Mouse (Mus musculus): ENCODE results near the gene Kctd17. TPM values are rescaled to one million over a fixed set of nuclear protein-coding genes. Genes with fewer than 3 reads are reported as not detected.

Gene Kctd17
- total RNA-seq, 2 experiments from 2014 or later = 8.9 to 17.2 TPM

DNA sequence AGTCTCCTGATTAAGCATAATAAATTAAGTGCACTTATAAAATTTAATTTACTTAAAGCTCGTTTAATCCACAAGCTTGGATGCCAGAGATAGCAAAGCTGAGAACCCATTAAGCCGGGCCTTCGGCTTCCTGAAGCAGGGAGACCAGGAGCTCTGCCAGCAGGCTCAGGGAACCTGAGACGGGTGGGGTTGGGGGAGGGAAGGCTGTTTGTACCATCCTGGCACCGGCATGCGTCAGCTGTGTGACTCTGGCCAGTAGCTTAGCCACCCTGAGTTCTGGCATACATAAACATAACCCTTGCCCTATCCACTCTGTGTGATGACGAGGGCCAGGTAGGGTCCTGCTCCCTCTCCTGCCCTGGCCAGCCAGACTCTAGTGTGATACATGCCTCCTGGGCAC, 27.7 kb downstream of the Kctd17 start:
- intact Hi-C loops (cut with DNase I) = no loop called here
- peak overlapping the region; percentile 65 for H3K27ac ChIP-seq
- TF ChIP-seq CTCF (IDR thresholded peaks at IDR 0.05) = no peak
- H3K4me3 ChIP-seq = no peak overlapping the region
- peak; percentile 88 for DNase-seq

DNA sequence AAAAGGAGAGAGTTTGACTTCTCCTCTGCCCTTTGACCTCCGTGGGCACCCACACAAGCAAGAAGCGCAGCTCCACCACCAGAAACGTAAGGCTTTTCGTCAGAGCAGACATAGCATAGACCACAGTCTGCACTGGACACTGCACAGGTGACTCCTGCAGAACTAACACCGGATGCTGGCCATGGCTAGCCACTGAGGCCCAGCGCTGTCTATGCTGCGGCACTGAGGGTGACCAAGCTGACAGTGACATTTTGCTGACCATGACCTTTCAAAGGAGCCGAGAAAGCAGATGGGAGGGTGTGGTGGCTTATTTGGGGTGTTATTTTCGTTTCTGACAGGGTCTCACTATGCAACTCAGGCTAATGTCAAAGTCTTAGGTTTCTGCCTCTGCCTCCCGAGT, 28.8 kb downstream of the Kctd17 start:
- TF ChIP-seq CTCF (IDR thresholded peaks at IDR 0.05) = no peak
- Histone ChIP-seq H3K4me3 (no peak overlapping the region), H3K27ac (0 out of 2 replicates have a peak overlapping the region, but pooled peaks have one; percentile 24)
- no peak for DNase-seq
- intact Hi-C loops (cut with DNase I) = no loop called here

DNA sequence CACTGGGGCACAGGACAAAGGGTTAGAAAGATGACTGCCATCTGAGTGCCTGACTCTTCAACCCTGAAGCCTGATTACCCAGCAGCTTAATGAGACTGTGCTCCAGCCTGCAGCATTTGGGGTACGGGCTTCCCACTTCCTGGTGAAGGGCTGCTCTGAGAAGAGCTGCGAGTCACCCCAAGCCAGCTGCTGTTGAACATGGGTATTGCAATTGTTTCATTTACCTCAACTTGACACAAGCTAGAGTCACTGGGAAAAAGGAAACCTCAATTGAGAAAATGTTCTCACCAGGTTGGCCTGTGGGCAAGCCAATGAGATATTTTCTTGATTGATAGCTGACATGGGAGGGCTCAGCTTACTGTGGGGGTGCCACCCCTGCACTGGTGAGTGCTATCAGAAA, 34.6 kb downstream of the Kctd17 start:
- H3K27ac ChIP-seq = no peak overlapping the region
- intact Hi-C loops (cut with DNase I) = no loop called here
- DNase-seq = no peak
- no peak overlapping the region for H3K4me3 ChIP-seq
- no peak for TF ChIP-seq CTCF (IDR thresholded peaks at IDR 0.05)

DNA sequence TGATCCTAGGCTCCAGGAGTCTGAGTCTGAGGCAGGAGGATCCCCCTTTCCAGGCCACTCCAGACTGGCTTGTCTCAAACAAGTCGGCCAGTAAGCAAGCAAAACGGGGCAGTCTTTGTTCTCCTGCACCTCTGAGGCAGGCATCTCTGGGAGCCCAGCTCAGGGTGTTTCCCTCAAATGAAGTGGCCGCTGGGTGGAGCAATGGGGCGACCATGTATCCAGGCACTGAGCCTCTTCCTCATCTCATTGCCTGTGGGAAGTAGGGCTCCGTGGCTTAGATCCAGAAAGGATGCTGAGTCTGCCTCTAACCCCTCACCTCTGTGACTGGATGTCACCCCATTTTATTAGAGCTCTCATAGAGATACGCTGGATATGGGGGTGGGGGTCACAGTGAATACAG, 38.4 kb downstream of the Kctd17 start:
- intact Hi-C loops (cut with DNase I) = no loop called here
- no peak for DNase-seq
- no peak overlapping the region for H3K4me3 ChIP-seq
- TF ChIP-seq CTCF (IDR thresholded peaks at IDR 0.05) = no peak
- no peak overlapping the region for H3K27ac ChIP-seq

DNA sequence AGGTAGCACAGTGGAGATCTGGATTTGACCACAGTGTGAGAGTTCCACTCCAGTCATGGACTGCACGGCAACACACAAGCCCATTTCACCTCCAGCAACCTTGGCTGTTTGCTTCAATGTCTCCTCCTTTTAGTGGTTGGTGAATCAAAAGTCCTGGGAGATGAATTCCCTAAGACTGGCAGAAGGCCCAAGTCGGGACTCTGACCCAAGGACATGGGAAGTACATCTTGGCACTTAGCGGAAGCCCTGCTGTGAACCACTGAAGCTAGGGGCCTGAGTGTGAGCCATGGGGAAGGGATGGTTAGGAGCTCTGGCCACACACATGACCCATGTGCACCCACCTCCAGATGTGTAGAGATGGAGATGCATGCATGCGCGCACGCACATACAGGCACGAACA, 39.2 kb downstream of the Kctd17 start:
- intact Hi-C loops (cut with DNase I) = no loop called here

DNA sequence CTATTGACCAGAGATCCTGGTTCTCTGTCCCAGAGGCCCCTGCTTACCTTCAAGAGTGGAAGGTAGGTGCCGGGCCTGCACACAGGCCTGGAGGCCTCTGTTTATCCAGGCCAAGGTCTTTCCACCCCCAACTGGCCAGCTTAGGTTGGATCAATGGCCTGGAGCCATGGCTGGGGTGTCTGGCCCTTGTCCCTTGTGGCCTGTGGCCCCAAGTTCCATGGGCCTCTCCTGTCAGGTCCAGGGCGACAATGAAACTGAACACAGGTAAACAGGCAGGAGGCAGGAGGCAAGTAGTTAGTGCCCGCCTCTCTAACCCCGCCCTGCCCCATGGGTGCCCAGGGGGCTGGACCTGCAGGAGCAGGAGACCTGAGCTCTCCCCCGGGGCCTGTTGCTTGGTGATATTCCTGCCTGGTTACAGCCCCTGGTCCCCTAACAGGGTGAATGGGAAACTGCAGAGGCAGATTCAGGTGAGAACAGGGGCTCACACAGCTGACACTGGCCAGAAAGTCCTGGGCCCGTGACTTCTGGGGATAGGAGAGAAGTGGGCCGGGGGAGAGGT, 40.1 kb downstream of the Kctd17 start, which contains the start of gene Tmprss6:
Gene Tmprss6, minus strand, starts transcription at position 256 of the 559 bp plus-strand sequence.
- TF ChIP-seq CTCF (IDR thresholded peaks at IDR 0.05) = no peak
- Histone ChIP-seq H3K27ac (no peak within 1 kb of the TSS), H3K4me3 (no peak within 1 kb of the TSS)
- intact Hi-C loops (cut with DNase I) = no loop called here
- no peak for DNase-seq

More for the DNA sequence above, 39.2 kb downstream of the Kctd17 start:
- Histone ChIP-seq H3K4me3 (no peak overlapping the region), H3K27ac (no peak overlapping the region)
- TF ChIP-seq CTCF (IDR thresholded peaks at IDR 0.05) = no peak
- no peak for DNase-seq

DNA sequence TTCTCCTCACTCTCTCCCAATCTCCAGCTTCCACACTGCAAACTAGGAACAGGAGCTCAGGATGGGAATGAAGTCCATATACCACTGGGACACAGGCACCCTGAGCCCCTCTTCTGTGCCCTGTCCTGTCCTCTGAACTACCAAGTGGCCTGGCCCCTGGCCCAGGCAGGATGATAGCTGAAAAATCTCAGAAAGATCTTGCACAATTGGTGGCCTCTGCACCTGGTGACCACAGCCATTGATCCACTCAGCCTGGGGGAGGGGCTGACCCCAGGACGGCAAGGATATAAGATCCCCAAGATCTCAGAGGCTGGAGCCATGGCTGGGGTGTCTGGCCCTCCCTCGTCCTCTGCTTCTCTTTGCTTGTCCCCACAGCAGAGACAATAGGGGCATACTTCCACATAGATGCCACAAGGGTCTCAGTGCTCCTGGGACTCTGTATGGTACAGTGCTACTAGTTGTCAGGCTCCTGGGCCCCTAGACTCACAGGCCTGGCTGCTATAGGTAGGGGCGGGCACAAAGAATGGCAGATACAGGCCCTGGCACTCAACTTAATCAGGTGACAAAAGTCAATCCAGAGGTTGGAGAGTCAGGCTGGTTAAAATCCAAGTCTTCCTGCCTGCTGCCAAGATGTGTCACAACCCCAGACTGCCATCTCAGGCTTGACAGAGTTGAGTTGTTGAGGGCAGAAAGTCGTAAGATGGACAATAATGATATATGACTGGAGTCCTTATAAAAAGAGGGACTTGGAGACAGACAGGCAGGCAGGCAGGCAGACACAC, 42.3 kb downstream of the Kctd17 start:
- intact Hi-C loops (cut with DNase I) = no loop called here
- no peak overlapping the region for H3K4me3 ChIP-seq
- no peak for TF ChIP-seq CTCF (IDR thresholded peaks at IDR 0.05)
- no peak for DNase-seq
- H3K27ac ChIP-seq = no peak overlapping the region

DNA sequence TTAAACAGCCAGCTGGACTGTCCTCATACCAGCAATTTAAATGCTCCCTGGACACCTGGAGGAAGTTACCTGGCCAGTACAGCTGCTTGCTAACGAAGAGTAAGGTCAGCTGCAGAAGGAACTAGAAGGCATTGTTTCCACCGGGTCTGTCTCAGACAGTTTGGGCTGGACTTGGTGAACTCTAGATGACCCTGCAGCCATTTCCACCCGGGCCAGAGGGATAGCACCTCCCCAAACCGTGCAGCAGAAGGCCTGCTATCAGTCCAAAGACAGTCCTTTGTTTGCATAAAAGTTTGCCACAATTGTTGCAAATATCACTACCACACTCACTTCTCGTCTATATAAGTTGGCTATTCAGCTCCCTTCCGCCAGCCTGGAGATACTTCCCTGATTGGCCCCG, 43.5 kb downstream of the Kctd17 start:
- TF ChIP-seq CTCF (IDR thresholded peaks at IDR 0.05) = no peak
- DNase-seq = no peak
- Histone ChIP-seq H3K4me3 (no peak overlapping the region), H3K27ac (no peak overlapping the region)
- intact Hi-C loops (cut with DNase I) = no loop called here

DNA sequence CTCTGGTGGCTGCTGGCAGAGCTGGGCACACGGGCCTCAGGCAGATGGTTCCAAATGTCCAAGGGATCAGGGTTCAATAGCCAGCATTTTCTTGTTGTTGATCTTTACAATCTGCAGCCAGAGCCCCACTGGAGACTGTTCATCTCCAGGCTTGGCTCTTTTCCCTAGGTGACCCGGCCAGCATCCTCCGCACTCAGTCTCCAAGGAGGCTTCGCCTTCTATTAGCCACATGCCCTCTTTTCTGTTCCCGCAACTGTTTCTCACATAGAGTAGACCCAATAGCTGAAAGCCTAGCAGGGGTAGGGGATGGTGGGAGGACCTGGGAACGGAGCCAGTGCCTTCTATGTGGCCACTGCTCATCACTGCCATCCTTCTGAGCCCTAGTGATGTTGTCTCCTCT, 45.1 kb downstream of the Kctd17 start:
- Histone ChIP-seq H3K27ac (no peak overlapping the region), H3K4me3 (no peak overlapping the region)
- no peak for TF ChIP-seq CTCF (IDR thresholded peaks at IDR 0.05)
- DNase-seq = no peak
- intact Hi-C loops (cut with DNase I) = no loop called here

DNA sequence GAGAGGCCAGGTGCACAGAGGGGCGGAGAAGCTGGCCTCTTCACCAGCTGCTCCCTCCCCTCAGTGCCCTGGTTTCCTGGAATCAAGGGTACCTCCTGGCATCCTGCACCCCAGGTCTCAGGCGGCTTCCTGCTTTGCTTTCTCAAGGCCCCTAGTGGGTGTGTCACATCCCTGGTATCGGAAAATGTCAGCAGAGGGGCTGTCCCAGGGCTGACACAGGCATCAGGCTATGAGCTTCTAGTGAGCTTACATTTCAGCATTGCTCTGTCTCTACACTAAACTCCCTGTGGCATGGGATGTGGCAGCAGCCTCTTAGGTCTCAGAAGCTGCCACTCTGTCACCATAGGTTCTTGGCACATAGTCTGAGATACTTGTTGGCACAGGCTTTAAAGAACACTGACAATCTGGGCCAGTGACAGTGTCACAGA, 47.3 kb downstream of the Kctd17 start:
- TF ChIP-seq CTCF (IDR thresholded peaks at IDR 0.05) = no peak
- no peak for DNase-seq

DNA sequence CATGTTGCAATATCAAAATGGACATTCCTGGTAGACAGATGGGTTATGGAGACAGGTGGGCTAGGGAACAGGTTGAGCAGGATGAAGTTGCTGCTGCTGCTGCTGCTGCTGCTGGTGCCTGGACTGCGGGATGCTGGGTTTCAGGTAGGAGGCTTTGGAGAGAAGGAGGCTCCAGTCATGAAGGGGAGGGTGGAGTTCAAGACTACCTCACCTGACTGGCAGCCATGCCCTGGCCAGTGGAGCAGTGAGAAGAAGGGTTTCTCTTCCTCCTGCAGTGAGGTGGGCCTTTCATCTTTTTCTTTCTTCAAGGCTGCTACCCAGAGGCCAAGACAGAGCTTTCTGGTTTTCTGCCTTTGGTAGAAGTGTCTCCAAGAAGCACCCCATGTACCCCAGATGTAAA, 48.5 kb downstream of the Kctd17 start:
- Histone ChIP-seq H3K4me3 (no peak overlapping the region), H3K27ac (no peak overlapping the region)
- TF ChIP-seq CTCF (IDR thresholded peaks at IDR 0.05) = no peak
- intact Hi-C loops (cut with DNase I) = no loop called here
- no peak for DNase-seq

More for the DNA sequence above, 47.3 kb downstream of the Kctd17 start:
- Histone ChIP-seq H3K4me3 (no peak overlapping the region), H3K27ac (no peak overlapping the region)
- intact Hi-C loops (cut with DNase I) = no loop called here

DNA sequence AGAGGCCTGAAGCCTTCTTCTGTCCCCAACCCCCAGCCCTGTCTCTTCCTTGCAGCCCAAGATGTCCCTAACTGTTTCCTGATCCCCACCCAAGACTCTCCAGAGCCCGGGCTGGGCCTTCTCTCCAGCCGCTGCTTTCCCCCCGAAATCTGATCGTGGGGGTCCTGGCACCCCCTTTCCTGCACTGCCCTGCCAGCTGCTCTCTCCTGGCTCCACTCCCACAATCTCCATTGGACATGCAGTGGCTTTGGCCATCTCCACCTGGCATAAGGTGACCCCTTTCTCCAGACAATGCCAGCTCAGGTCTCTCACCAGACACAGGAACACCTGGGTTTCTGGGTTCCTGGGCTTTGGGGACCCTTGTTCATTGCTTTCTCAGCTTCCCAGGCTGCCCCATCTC, 49.7 kb downstream of the Kctd17 start:
- Histone ChIP-seq H3K4me3 (no peak overlapping the region), H3K27ac (no peak overlapping the region)
- intact Hi-C loops (cut with DNase I) = no loop called here
- DNase-seq = no peak
- TF ChIP-seq CTCF (IDR thresholded peaks at IDR 0.05) = no peak

DNA sequence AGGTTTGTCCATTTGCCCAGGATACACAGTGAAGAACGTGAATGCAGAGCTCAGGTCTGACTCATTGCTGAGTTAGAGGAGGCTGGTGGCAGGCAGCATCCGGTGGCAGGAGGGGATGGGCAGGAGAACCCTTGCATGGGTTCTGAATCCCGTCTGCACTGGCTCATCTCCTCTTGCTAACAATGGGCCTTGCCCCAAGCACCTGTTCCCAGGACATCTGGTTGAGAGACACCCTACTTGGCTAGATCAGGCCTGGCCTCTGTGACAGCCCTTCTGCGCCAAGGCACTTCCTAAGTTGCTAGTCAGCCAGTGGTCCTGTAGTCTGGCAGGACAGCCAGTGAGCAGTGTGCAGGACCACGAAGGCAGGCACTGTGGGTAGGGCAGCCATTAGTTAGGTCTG, 51.1 kb downstream of the Kctd17 start:
- H3K27ac ChIP-seq = no peak overlapping the region
- intact Hi-C loops (cut with DNase I) = no loop called here
- no peak for TF ChIP-seq CTCF (IDR thresholded peaks at IDR 0.05)
- no peak overlapping the region for H3K4me3 ChIP-seq
- DNase-seq = peak; percentile 29

DNA sequence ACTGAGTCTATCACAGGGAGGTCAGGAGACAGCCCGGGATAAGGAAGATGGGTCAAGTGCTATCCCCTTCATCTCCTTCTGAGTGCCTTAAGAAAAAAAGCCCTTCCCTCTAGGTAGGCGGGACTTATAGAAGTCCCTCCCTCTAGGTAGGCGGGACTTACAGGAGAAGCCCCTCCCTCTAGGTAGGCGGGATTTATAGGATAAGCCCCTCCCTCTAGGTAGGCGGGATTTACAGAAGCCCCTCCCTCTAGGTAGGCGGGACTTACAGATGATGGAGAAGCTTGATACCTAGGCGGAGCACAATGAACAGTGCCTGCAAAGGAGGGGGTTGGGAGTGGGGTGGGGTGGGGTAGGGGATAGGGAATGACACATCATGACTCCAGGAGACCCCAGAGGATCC, 51.7 kb downstream of the Kctd17 start:
- intact Hi-C loops (cut with DNase I) = no loop called here
- Histone ChIP-seq H3K4me3 (no peak overlapping the region), H3K27ac (no peak overlapping the region)
- TF ChIP-seq CTCF (IDR thresholded peaks at IDR 0.05) = no peak
- no peak for DNase-seq

All from gastrocnemius, adult 2 months (tissue).